Mouse (Mus musculus) lung, postnatal 36 days (tissue): Measurements from ENCODE around the gene Phlda2.

Experiments used
- DNase-seq: peaks from one replicate; pipeline ENCODE4 v3.0.0; 2022; ENCODE audit warnings: mixed read lengths

Gene Phlda2

DNA sequence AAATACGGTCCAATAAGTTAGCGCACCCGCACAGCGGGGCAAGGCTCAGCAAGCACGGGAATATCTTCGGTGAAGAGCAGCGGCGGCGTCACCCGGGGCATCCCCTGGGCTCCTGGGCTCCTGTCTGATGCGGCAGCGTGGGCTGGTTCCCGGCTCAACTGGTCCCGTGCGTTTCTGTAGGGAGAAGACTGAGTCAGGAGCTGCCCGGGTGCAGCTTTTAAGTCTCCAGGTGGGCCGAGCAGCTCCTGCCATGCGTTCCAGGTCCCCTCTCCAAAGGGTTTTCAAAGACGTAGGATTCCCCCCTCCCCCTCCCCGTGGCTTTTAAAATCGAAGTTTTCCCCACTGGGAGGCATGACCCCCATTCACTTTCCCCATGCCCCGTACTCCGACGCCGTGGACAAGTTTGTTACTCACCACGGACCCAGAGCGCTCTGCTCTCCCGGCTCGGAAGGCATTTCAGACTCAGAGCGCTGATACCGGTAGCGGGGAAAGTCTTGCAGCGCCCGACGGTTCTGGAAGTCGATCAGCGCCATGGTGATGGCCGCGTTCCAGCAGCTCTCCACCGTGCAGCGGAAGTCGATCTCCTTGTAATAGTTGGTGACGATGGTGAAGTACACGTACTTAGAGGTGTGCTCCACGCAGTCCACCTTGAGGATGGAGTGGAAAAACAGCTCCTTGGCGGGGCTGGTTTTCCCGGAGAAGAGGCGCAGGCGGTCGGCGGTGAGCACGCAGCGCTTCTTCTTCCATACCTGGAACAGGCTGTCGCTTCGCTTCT lies 1.1 kb downstream of the Phlda2 start:
- DNase-seq, result peak; percentile 75

DNA sequence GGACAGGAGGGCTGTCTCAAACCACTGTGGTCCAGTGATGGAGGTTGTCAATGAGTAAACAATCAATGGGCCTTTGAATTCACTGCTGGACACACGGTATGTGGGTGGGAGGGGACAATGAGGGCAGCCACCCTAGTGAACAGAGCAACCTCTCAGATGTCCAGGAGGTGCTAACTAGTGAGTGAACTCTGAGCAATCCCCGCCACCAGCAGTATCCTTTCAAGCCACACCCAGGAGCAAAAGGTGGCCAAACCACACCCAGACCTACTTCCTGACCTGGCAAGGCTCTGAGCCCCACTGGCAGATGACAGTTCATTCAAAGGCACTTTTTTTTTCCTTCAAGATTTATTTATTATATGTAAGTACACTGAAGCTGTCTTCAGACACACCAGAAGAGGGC lies 2.0 kb downstream of the Phlda2 start:
- DNase-seq, result peak; percentile 15

DNA sequence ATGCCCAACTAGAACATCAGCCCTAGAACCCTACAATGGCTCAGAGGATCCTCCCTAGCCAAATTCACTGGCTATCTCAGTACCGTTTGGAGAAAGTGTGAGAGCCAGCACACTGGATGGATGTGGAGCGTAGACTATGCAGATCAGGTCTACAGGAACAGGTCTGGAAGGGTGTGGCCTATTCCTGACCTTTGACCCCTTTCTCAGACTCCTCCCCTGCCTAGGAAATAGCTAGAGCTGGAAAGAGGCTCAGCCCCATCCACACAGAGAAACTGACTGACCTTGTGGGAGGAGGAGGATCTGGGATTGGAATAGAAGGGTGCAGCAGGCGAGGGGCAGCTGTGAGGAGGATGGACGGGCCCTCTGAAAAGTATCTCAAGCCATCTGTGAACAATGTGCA lies 4.4 kb downstream of the Phlda2 start:
- no peak for DNase-seq

DNA sequence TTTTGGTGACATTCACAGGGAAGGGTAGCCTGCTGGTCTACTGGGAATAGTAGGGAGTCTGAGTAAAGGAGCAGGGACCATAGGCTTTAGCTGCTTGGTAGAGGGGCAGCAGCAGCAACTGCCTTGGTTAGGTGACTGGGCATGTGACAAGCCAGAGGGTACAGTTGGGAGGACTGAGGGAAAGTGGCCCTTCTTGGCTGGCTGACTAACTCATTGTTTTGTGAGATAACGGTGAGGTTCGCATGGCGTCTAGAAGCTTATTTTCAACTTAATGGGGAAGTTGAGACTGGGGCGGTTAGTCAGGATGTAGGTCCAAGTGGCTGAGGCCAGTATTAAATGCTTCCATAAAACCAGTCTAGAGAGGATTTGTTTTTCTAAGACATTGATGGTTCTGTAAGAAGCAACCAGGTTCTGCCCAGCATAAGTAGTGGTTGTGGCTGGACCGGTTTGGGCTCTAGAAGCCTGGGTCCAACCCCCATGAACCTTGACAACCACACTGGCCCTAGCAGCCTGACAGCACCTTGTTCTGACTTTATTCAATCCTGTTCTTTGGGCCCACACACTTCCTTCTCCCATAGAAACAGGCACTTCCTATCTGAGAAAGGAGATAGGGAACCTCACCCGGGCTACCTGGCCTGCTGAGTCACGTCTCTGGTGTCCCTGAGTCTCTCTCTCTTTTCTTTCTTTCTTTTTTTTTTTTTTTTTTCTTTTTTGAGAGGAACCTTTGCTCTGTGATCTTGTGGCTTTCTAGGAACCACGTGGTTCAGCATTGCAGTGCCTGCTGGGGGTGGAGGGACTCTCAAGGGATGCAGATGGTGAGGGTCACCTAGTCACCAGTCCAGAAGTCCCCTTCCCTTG lies 7.6 kb downstream of the Phlda2 start:
- no peak for DNase-seq

DNA sequence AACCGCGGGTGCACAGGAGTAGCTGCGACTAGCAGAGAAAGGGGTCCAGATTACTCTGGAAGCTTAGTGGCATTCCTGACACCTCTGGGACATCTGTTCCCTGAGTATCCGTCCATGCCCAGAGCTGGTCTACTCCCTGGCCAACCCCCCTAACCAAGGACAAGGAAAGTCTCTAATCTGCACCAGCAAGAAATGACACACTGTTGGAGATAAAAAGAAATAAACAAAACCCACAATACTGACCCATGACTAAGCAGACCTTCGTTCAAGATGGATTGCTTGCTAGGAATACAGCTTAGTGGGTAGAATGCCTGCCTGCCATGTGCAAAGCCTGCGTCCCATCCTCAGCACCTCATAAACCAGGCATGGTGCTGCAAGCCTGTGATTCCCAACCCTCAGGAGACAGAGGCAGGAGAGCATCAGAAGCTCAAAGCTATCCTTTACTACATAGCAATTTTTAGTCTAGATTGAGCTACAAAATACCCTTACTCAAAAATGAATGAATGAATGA lies 9.3 kb downstream of the Phlda2 start:
- peak; percentile 9 for DNase-seq

DNA sequence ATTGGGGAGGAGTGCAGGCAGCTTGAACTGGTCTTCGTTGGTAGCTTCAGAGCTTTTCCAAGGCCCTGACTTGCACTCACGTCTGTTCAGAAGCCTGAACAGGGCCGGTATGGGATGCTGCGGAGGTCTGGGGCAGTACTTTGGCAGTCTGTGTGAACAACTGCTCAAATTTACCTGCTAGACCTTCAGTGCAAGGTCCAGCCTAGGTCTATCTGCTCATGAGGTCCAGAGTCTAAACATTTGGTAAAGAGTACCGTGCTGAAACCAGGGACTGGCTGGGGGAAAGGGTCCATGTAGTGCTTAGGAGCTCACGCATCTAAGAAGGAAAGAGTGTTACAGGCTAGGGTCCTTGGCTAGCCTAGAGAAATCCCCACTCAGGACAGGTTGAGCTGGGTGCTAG lies 13.2 kb downstream of the Phlda2 start:
- DNase-seq, result no peak

DNA sequence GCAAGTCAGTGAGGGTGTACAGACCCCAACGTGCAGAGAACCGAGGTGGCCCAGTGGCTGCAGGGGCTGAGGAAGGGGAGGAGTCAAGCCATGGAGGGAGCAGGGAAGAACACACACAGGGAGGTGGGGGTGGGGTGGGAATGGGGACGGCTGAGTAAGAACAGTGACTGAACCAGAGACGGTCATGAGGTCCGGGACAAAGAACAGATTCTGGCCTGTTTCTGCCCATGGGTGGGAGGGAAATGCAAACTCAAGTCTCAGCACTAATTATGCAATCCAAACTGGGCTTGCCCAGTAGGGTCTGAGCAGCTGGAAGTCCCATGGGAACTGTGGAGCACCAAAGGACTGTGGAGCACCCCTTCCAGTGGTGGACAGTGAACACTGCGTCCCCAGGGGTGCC lies 20.4 kb downstream of the Phlda2 start:
- no peak for DNase-seq

DNA sequence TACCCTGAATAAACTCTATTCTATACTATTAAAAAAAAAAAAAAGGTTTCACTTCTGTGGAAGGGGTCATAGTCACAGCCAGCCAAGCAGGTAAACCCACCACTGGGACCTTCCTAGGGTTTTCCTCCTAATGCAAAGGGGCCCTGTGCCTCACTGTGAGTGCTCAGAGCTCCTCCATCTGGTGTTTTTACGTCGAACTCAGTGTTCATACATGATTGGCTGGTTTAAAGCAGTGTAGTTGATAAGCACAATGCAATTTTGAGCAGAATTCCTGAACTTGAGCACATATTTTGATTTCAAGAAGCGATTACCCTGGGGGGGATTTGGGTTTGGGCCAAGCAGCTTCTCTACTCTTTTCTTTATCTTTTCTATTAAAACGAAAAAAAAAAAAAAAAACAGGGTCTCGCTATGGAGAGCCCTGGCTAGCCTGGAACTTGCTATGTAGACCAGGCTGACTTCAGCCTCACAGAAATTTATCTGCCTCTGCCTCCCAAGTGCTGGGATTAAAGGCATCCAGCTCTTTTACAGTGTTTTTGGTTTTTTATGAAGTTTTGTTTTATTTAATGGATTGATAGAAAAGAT lies 21.1 kb downstream of the Phlda2 start:
- DNase-seq, result no peak

DNA sequence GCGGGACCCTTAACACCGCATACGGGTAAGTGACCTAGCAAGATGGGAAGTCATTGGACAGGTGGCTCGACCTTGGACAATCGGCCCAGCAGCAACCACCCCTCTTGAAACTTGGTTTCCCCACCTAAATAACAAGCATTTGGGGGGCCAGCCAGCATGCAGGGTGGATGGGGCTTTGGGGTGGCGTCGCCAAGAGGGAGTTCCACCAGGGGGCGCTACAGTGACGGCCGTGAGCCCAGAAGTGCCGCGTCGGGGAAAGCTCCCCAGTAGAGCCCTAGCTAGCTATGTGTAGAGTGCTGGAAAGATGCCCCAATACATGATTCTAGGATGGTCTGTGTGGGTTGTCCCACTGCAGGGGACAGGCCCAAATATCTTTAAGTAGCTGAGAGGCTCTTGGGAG lies 22.5 kb downstream of the Phlda2 start:
- DNase-seq, result peak; percentile 78

DNA sequence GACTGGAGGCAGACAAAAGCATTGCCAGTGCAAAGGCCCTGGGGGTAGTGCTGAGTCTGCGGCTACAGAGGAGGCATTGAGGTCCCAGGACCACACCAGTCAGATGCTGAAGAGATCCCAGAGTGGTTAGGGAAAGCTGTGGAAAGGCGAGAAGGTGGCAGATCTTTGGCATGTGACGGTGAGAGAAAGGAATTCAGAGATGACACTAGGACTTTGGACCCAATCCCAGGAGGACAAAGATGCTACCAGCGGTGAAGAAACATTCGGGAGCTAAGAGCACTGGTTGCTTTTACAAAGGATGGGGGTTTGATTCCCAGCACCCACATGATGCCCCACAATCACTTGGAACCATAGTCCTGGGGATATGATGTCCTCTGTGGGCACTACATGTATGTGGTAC lies 25.1 kb downstream of the Phlda2 start:
- no peak for DNase-seq

DNA sequence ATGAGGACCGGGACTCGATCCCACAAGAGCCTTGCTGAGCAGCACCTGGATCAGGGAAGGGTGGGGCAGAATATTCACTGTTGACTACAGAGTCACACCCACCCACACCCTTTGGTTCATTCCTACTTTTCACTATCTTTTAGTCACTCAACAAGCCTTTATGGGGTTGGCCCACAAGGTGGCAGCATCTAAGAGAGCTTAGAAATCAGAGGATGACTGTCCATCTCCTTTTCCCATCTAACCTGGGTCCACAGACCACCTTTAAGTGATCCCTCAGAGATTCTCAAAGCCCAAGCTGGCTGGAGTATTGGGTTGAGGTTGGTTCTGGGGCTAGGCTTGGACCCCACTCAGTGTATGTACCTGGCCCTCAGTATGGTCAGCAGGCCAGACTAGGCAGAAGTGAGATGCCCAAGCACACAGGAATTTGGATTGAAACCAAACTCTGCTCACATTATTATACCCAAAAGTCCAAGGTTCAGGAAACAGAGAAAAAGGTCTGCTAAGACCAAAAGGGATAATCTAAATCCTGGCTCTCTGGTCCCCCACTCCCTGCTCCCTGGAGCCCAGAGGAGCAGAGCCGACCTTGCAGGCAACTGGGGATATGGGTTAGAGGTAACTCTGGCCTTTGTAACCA lies 26.1 kb downstream of the Phlda2 start:
- DNase-seq, result no peak

DNA sequence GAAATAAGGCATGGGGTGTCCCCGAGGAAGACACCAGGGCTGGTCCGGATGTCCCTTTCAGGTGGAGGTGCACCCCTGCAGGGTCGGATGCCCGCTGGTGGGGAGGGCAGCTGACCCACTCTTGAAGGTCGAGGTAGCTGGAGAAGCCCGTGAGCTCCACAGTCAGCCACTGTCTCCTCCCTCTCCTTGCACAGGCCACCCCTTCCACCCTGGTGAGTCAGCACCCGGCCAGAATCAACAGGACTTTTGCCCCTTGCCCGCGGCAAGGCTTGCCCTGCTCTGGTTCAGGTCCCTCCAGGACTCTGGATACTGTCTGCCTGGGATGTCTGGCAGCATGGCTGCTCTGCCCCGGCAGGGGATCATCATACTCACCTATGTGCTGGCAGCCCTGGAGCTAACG lies 27.1 kb downstream of the Phlda2 start:
- DNase-seq, result no peak

DNA sequence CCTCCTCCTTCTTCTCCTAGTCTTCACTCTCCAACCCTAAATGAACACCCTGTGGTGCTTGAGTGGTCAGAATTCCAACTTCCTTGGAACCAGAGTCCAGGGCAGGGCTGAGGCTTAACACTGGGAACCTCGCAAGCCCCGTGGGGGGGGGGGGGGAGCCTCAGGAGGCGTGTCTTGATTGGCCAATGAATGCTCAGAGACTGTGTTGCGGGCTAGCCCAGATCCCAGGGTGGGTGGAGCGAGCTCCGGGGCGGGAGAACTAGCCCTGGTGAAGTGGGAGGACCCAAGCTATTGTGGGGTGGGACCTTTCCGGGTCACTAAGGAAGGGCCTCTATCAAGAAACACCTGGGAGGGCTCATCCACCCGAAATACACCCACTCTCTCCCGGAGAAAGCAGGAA lies 28.1 kb downstream of the Phlda2 start:
- DNase-seq, result peak; percentile 15

DNA sequence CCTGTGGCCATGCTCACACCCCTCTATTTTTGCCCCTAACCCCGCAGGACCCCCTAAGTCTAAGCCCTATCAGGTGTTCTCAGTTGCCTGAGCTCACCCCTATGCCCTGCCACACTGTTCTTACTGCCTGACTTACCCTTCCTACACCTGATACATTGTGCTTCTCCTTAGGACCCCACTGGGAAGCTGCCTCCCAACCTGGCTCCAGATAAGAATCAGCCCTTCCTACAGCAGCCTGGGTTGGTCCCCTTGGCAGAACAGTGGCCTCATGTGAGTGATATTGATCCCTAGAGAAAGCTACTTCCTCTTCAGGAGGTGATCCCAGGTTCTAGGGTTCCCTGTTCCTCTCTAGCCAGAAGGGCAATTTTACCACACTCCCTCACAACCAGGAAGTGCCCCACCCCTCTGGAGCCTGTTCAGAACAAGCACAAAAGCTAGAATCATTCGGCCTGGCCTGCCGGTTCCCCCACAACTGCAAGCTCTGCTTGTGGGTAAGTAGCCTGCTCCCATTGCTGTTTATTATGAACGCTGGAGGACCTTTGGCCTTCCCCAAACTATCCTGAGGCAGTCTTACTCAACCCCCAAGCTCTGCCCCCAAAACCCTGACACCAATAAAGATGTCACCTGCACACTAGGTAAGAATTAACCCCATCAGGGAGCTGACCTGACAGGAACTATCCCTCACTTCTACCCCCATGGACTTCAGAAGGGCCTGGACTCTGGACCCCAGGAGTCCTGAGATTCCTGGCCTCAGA lies 29.4 kb downstream of the Phlda2 start, which contains the start of gene Slc22a18:
Gene Slc22a18, plus strand, starts transcription at position 390 of the 755 bp plus-strand sequence.
- DNase-seq, result peak; percentile 80

DNA sequence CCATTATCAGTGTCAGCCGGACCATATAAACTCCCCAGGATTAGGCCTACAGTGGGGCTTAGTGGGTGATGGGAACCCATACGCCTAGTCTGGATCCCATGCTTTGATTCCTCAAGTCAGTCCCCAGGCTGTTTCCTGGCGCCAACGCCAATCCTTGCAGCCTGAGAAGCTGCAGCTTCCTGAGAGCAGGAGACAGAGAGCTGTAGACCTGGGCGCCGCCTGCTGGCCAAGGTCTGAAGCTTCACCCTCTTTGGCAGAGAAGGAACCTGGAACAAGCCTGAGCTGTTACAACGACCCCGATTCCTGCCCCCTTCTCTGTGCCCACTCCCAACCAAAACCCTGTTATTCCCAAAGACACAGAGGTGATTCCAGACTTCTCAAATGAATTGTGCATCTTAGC lies 33.0 kb downstream of the Phlda2 start:
- peak; percentile 77 for DNase-seq

DNA sequence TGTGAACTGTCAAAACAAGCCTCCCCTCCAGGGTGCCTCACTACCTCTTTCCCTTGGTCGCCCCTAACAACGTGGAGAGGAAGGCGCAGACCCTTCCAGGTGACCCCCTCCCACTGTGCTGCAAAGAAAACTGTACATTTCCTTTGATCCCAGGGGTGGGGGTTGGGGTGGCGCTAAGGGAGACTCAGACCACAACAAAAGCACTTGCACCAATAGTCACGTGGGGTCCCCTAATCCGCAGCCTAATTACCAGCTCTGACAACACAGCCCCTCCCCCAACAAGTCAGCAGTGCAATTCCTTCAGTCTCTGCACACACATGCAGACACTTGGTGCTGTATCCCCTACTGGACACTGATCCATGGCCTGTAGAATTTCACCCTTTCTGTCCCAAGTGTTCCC lies 35.2 kb downstream of the Phlda2 start:
- DNase-seq, result no peak

DNA sequence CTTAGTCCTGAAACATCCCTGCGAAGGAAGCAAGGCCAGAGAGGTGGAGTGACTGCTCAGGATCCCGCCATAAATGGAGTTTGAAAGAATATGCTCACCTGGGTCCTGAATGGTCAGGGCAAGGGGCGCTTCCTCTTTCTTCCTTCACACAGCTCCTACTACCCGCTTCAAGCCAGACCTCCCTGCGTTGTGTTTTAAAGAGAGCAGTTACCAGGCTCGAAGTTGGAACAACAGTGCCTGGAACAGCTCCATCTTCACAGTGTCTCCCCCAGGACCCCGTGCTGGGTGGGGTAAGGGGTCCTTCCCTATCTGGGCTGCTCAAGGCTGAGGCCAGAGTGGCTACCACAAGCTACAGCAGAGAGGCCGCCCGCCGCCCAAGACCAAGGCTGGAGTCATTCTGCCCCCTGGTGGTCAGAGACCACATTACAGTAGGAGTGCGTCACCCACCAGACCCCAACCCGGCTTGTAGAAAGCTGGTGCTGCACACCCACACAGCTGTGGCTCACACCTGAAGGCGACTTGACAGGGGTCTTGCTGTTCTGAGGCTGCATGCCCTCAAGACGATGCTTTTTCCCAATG lies 36.8 kb downstream of the Phlda2 start:
- DNase-seq, result peak; percentile 86

DNA sequence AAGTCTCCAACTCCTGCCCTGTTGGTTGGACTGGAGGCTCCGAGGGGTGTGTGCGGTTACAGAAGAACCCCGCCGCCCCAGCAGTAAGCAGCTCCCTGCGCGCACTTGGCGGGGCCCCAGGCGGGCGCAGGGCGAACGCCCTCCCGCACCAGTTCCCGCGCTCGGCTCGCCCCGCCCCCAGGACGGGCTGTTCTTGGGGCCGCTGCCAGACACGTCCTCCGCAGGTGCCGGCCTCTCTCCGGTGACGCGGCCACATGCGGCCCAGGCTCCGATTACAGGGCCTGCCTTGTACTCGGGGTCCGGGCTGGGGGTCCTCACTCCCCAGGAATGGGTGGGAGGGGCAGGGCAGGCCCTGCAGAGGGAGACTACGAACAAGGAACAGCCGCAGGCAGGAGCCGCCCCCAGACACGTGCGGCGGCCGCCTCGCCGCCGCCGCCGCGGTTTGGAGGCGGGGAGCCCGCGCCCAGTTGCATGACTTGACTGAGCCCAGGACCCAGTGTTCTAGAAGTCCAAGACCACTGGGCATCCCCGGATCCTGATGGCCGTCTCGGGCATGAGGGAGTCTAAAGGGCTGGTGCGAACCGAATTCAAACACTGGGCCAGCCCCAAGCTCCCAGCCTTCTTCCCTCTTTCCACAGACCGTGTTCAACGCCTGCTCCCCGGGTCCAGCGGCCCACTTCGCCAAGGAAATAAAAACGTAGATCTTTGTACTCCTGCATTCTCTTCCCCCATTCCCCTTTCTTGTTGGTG lies 38.0 kb downstream of the Phlda2 start:
- DNase-seq, result peak; percentile 57

DNA sequence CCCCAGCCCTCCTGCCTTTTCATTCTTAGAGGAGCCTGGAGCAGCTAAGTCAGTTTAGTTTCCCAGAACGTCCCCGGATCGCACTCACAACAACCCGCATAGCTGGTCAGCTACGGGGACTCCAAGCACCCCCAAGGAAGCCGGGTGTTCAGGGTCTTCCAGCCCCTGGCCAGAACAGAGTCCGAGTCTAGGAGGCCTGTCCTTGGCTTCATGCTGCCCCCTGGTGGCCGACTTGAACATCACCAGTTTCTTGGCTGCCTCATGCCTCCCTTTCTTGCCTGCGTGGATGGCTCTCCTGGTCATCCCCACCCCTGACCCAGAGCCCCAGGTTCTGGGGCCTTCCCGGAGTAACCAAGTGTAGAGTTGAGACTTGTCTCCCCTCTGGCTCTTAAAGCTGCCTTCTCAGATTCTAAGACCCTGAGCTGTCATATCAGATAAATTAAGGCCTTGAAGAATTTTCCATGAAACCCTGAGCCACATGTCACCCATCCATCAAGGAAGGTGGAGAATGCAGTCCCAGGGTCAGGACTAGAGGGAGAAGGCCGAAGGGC lies 39.0 kb downstream of the Phlda2 start:
- peak; percentile 76 for DNase-seq

DNA sequence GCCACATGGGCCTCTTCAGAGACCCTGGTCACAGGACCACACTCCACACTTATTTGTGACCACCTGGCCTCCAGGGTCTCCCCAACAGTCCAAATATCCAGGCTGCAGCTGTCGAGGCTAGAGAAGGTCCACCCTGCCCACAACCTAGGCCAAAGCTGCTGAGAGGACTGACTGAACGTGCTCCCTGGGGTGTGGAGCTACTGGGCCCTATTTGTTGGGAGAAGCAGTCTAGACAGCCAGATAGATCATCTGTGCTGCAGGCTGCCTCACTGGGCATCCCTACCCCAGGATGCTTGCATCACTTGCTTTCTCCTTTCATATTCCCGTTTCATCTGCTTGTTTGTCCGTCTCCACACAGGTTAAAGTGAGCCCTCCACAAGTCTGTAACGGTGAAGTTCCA lies 40.4 kb downstream of the Phlda2 start:
- no peak for DNase-seq

DNA sequence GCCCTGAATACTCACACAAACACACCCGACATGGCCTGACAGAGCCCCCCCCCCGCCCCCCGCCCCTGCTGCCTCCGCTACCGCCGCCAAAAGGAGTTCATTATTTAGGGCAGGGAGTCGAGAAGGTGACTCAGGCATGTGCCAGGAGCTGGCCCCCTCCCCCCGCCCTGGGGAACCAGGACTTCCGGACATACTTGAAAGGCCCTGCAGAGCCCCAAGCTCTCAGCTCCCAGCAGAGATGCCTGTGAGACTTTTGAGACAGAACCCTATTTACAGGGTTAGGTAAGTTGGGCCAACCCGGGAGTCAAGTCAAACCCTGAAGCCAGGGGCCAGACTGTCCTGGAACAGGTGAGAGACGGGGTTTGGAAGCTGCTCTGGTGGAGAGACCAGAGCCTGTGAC lies 41.0 kb downstream of the Phlda2 start:
- DNase-seq, result no peak
